Mouse (Mus musculus) left cerebral cortex, postnatal 36 days (tissue): Measurements from ENCODE around the gene Bhlhe41. TPM values are rescaled to one million over a fixed set of nuclear protein-coding genes. Genes with fewer than 3 reads are reported as not detected.

Experiments
- total RNA-seq, 2 experiments: library from RNA; stranded (reverse); gene quantifications; 2 replicates each; pipeline ENCODE4 v1.2.3; 2021

Gene Bhlhe41
- total RNA-seq, 2 experiments from 2014 or later, result 31.8 to 33.9 TPM

Other genes starting within 250 kb of the Bhlhe41 start
- not detected for gene Tuba3b, start 249.8 kb downstream of the Bhlhe41 start, total RNA-seq
- gene Rassf8, start 118.8 kb downstream of the Bhlhe41 start, total RNA-seq, result 10 to 100 TPM; 18.9 to 24.7 TPM
- gene Sspn, start 66.1 kb upstream of the Bhlhe41 start, total RNA-seq, result 1 to 10 TPM; 4.2 TPM